Mouse (Mus musculus) fibroblast of lung, adult 2 months (primary cell): ENCODE measurements around the gene Metrn.
A peak's percentile ranks its signal among the peaks of the same experiment; 100 is the strongest.

ENCODE experiments used
- DNase-seq: peaks from one replicate; pipeline ENCODE4 v3.0.0-alpha.2; 2011; ENCODE audit warnings: low read depth

The Metrn gene

GRCm38 (mm10) chr17:25796951-25797369, at the start of gene Metrn:
TSS of gene Metrn (minus strand) at chr17:25797136.
- peak; percentile 26 for DNase-seq

- peak; percentile 78 for DNase-seq
These were observed 47.5 kb upstream of the Metrn start, which contains the start of gene Rhot2 for GRCm38 (mm10) chr17:25844396-25844901. TSS of gene Rhot2 (minus strand) at chr17:25844851.

GRCm38 (mm10) chr17:25843636-25844395, 46.9 kb upstream of the Metrn start:
- no peak for DNase-seq

DNA sequence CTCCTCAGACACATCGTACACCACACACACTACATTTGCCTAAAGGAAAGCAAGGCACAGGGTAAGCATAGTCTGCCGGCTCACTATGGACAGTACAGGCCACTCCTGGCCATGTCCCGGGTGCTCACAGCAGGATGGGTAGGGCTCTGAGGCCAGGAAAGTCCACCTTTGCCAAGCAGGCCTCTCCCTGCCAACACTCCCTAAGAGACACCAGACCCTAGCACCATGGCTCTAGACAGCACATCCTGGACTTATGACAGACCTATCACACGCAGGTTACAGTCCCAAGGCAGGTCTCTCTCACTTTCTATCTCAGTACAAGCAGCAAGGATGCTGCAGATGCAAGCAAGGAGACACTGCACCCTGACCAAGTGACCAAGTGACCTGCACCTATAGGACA, 46.2 kb upstream of the Metrn start:
- DNase-seq, result no peak

DNA sequence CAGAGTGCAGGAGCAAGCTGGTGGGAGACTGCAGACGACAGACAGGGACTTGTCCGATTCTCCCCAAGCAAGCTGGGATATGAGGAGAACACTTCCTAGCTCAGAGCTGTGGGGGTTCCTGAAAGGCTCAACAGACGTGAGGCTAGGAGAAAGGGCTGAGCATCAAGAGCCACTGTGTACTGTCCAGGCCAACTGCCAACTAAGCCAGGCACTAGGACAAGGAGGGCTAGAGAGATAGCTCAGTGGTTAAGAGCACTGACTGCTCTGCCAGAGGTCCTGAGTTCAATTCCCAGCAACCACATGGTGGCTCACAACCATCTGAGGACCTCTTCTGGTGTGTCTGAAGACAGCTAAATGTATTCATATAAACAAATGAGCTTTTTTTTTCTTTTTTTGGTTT, 45.6 kb upstream of the Metrn start:
- no peak for DNase-seq

- no peak for DNase-seq
These were observed 44.4 kb upstream of the Metrn start, which contains the start of gene Gm20683 for GRCm38 (mm10) chr17:25841117-25841880. TSS of gene Gm20683 (minus strand) at chr17:25841763.

- DNase-seq, result no peak
These were observed 43.6 kb upstream of the Metrn start for GRCm38 (mm10) chr17:25840519-25840918.

DNA sequence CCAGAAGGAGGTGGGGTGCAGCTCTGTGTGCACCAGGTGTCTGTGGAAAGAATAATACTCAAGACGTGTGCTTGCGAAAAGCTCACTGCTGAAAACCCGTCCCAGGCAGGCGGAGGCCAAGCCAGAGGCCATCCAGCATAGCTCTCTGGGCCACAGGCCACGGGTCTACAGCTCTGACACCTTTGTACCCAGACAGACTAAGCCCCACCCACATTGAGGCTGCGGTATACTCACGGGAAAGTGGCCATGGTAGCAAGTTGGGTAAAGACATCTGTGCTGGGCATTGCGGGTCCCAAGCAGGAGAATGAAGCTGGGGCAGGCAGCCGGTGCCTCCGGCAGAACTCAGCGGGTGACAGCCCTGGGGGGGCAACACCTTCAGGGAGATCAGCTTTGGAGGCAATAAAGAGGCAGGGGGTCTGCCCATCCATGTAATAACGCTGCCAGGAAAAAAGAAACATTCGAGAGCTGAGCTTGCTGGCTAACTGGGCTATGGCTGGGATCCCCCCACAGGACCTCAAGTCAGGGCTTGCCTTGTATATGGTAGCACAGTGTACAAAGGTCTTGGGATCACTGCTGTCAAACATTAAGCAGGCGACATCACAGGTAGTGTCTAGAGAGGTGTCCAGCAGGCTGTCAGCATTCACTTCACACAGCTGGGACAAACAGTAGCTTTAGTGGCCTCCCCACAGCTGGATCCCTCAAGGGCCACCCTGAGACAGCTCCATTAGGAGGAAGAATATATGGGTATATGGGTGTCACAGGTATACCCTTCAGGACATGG, 42.7 kb upstream of the Metrn start:
- DNase-seq, result no peak

- no peak for DNase-seq
These were observed 42.0 kb upstream of the Metrn start for GRCm38 (mm10) chr17:25838904-25839303.

GRCm38 (mm10) chr17:25837533-25837932, 40.6 kb upstream of the Metrn start:
- no peak for DNase-seq

DNA sequence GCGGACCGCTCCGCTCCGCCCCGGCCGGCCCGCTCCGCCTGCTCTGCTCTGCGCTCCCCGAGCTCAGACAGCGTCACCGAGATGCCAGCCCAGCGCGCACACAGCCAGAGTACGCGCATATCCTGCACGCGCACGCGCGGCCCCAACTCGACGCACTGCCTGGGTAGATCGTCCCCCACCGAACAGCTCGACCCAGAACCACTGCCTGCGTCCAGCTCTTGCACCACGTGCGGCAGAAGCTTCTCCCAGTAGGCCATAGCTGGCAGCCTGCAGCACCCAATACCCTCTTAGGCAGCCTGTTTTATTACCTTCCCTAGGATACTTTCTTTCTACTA, 40.1 kb upstream of the Metrn start, which contains the start of gene Rhbdl1:
TSS of gene Rhbdl1 (minus strand) at position 220 of the 335 bp plus-strand sequence.
- no peak for DNase-seq

DNA sequence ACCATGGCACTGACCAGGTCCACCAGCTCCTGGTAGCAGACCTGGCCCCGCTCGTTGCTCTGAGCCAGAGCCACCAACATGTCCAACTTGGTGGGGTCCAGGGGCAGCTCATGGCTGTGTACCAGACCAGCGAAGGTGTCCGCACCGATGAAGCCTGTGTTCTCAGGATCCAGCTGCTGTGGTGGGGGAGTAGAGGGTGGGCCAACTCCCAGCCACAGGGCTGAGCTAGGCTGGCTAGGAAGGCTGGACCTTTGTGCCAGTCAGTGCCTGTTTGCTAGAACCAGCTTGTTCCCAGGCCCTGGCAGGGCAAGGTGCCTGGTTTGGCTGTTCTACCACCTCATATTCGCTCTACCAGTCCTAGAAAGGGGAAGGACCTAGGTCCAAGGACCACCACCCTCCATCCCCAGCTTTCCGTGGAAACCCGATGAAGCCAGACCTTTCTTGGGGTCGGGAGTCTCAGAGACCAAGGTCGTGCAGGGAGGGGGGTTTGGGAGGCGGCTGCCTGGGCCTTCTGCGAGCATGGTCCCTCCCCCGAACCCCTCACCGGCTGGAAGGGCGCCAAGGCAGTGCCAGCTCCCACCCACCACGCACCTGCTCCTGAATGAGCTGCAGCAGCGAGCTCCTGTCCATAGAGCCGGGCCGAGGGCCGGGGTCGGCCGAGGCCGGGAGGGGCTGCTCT, 39.6 kb upstream of the Metrn start:
- no peak for DNase-seq

- DNase-seq, result no peak
These were observed 38.9 kb upstream of the Metrn start for GRCm38 (mm10) chr17:25835816-25836215.

DNA sequence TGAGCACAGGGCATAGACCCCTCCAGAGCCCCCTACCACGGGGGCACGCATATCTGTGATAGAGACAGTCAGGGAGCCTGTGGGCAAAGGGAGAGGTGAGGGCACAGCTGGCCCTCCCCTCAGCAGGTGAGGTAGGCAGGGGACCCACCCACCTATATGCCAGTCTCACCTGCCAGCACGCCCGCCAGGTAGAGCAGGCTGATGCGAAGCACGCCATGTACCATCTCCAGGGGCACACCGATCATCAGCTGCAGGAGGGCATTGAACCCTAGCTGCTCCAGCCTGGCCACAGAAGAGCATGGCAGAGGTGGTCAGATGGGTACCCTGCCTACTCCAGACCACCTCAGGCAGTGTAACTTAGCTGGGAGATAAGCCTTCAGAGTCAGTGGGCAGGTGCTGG, 38.4 kb upstream of the Metrn start:
- DNase-seq, result no peak

- no peak for DNase-seq
These were observed 37.8 kb upstream of the Metrn start for GRCm38 (mm10) chr17:25834595-25835222.

DNA sequence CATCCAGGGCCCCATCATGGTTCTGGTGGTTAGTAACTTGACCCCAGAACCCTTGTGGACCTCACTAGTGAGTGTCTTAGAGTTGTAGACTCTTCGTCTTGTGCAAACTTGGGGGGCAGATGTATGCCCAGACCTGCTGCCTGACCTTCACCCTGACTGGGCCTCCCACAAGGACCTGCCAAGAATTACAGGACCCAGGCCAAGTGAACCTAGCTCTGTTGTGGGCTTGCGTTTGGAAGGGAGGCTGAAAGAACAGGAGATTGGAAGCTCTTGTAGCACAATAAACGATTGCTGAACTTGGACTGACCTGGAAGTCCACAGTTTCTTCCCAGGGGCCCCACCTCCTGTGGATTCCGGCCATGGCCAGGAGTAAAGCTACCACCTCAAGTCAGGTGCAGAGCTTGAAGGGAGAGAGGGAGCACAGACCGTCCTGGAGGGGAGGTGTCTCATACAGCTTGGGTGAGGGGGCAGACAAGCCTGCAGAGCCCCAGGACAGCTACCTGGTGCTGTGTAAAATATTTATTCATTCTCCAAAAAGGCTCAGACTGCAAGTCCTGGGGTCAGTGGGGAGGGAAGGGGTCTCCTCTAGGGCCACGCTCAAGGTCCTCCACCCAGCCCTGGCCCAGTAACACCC, 37.1 kb upstream of the Metrn start:
- no peak for DNase-seq

- peak; percentile 89 for DNase-seq
These were observed 36.3 kb upstream of the Metrn start, which contains the start of gene Stub1 for GRCm38 (mm10) chr17:25833291-25833663. TSS of gene Stub1 (minus strand) at chr17:25833404.

DNA sequence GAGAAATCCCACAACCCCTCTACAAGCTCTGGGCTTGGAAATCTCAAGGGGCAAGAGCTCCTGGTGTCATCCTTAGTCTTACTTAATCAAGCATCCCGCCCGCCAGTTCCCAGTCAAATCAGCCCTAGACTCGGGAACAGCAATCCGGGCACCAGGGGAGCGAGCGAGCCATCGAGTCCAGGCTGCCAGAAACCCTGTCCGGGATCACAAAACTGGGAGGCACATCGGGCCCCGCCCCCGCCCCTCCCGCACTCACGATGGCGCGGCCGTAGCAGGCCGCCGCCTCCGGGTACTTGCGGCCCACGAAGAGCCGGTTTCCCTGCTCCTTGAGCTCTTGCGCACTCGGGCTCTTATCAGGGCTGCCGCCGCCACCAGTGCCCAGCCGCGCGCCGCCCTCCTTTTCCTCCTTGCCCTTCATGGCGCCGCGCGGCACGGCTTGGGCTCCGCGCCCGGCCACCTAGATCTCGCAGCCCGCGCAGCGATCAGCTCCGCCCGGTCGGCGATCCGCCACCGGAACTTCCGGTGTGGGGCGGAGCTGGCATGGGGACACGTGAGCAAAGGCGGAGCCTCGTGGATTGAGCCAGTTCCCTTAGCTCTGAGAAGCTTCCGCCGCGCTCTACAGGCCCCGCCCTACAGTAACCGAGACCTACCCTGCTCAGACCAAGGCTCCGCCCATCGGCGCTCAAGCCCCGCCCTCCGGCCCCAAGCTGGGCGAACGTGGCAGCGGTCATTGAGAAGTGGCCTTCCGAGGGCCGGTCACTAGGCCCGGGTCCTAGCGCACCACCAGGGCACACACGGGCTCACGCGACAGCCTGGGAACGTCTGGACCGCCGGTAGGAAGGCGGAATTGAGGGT, 35.7 kb upstream of the Metrn start:
- DNase-seq, result peak; percentile 98

- no peak for DNase-seq
These were observed 34.7 kb upstream of the Metrn start for GRCm38 (mm10) chr17:25831451-25832281.
